In the genomic region with DNA sequence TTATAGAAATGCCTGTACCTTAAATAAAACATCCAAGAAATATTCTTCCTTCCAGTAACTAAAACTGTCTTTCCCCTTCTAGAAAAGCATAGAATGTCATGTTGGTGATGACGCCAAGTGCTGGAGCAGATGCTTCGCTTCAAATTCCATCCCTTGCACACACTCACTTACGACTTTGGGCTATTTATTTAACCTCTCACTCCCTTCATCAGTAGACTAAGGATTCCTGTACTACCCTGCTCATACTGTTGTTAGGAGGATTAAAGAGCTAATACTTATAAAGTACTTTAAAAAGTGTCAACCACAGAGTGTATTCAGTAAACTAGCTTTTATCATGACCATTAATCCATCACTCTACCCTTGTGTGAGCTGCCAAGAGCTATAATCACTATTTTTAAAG, we compare ENCODE assay signal across 30 mouse cellular contexts.
DNase-seq lines count a peak whose midpoint lies in the region; ATAC-seq and TF ChIP-seq lines count a peak whose summit lies in the region.
"Had no signal": no experiment of that assay in that cellular context is flagged by ENCODE, and none has a peak within 500 bp of the region (broad histone marks: within the 10 kb centered on the region; RNA-seq: fewer than 3 reads in every experiment).

No protein-coding gene starts in this region.

- no peak overlapping the region for H3K9ac ChIP-seq in kidney, embryonic 15.5 days
- H3K9ac ChIP-seq in lung, embryonic 14.5 days = no peak overlapping the region
- no peak overlapping the region for H3K9ac ChIP-seq in heart, embryonic 12.5 days
- H3K9ac ChIP-seq: embryonic facial prominence, embryonic 12.5 days; embryonic facial prominence, embryonic 15.5 days; forebrain, postnatal 0 days; heart, embryonic 15.5 days; hindbrain, embryonic 13.5 days had no signal

- H3K36me3 ChIP-seq in kidney, embryonic 15.5 days = no peaks in the 10 kb centered on the region
- H3K36me3 ChIP-seq in lung, embryonic 14.5 days (ENCODE audit: insufficient read depth) = no peaks in the 10 kb centered on the region
- H3K36me3 ChIP-seq in heart, embryonic 12.5 days = no peaks in the 10 kb centered on the region
- H3K36me3 ChIP-seq: embryonic facial prominence, embryonic 12.5 days; embryonic facial prominence, embryonic 15.5 days; G1E; heart, embryonic 15.5 days; hindbrain, embryonic 10.5 days; hindbrain, embryonic 13.5 days had no signal

- H3K27ac ChIP-seq in kidney, embryonic 15.5 days = no peak overlapping the region
- H3K27ac ChIP-seq in lung, embryonic 14.5 days (ENCODE audit: low read depth) = no peak overlapping the region
- no peak overlapping the region for H3K27ac ChIP-seq in heart, embryonic 12.5 days (ENCODE audit: poor library complexity, severe bottlenecking)
- H3K27ac ChIP-seq: embryonic facial prominence, embryonic 12.5 days; embryonic facial prominence, embryonic 15.5 days; gastrocnemius, adult 2 months; heart, embryonic 15.5 days; hindbrain, embryonic 10.5 days; hindbrain, embryonic 13.5 days had no signal

- H3K9me3 ChIP-seq in kidney, embryonic 15.5 days (replicated peaks) = no peaks in the 10 kb centered on the region
- H3K9me3 ChIP-seq in lung, embryonic 14.5 days (ENCODE audit: low read depth, low read length) = no peaks in the 10 kb centered on the region
- no peaks in the 10 kb centered on the region for H3K9me3 ChIP-seq in heart, embryonic 12.5 days (replicated peaks)
- H3K9me3 ChIP-seq: embryonic facial prominence, embryonic 12.5 days; embryonic facial prominence, embryonic 15.5 days; G1E; heart, embryonic 15.5 days; hindbrain, embryonic 10.5 days; hindbrain, embryonic 13.5 days had no signal

- peak; percentile 73 for ATAC-seq in kidney, embryonic 15.5 days (replicated peaks; ENCODE audit: low FRiP score)
- ATAC-seq in lung, embryonic 14.5 days (ENCODE audit: insufficient read depth) = peak; percentile 56; the same call in 1 of the 2 replicates
- ATAC-seq in heart, embryonic 12.5 days (ENCODE audit: insufficient number of reproducible peaks, low FRiP score) = no peak
- ATAC-seq: forebrain, embryonic 14.5 days; forebrain, postnatal 0 days; Patski had no signal

- no peaks in the 10 kb centered on the region for H3K27me3 ChIP-seq in kidney, embryonic 15.5 days
- no peaks in the 10 kb centered on the region for H3K27me3 ChIP-seq in lung, embryonic 14.5 days (ENCODE audit: insufficient read depth, low read length)
- no peaks in the 10 kb centered on the region for H3K27me3 ChIP-seq in heart, embryonic 12.5 days (replicated peaks)
- H3K27me3 ChIP-seq: CH12.LX; embryonic facial prominence, embryonic 12.5 days; embryonic facial prominence, embryonic 15.5 days; heart, embryonic 15.5 days; hindbrain, embryonic 13.5 days; Patski had no signal

- H3K4me2 ChIP-seq in kidney, embryonic 15.5 days = no peak overlapping the region
- no peak overlapping the region for H3K4me2 ChIP-seq in lung, embryonic 14.5 days
- H3K4me2 ChIP-seq in heart, embryonic 12.5 days = no peak overlapping the region
- H3K4me2 ChIP-seq: embryonic facial prominence, embryonic 12.5 days; embryonic facial prominence, embryonic 15.5 days; heart, embryonic 11.5 days; heart, embryonic 15.5 days; hindbrain, embryonic 13.5 days had no signal

- no peak for TF ChIP-seq CTCF in lung, embryonic 14.5 days (IDR thresholded peaks at IDR 0.05; ENCODE audit: low read depth)

- H3K4me3 ChIP-seq in kidney, embryonic 15.5 days (replicated peaks) = no peak overlapping the region
- no peak overlapping the region for H3K4me3 ChIP-seq in lung, embryonic 14.5 days (ENCODE audit: low read depth, low read length)
- no peak overlapping the region for H3K4me3 ChIP-seq in heart, embryonic 12.5 days
- H3K4me3 ChIP-seq: embryonic facial prominence, embryonic 12.5 days; embryonic facial prominence, embryonic 15.5 days; gastrocnemius, adult 2 months; heart, embryonic 15.5 days; hindbrain, embryonic 10.5 days; hindbrain, embryonic 13.5 days had no signal

- 24% methylated on average over 3 of the region's 3 CpGs for WGBS in kidney, embryonic 15.5 days
- 28% methylated on average over 3 of the region's 3 CpGs for WGBS in lung, embryonic 14.5 days
- 74% methylated on average over 3 of the region's 3 CpGs for WGBS in heart, embryonic 12.5 days

- 0 out of 2 replicates have a peak, but pooled peaks cover 4% of the 10 kb centered on the region for H3K4me1 ChIP-seq in kidney, embryonic 15.5 days
- H3K4me1 ChIP-seq in lung, embryonic 14.5 days (ENCODE audit: insufficient read depth) = no peaks in the 10 kb centered on the region
- H3K4me1 ChIP-seq in heart, embryonic 12.5 days (replicated peaks) = no peaks in the 10 kb centered on the region; the same call in 1 of the 2 replicates
- H3K4me1 ChIP-seq: embryonic facial prominence, embryonic 12.5 days; embryonic facial prominence, embryonic 15.5 days; heart, embryonic 15.5 days; hindbrain, embryonic 10.5 days; hindbrain, embryonic 13.5 days had no signal

- no peak for DNase-seq in kidney, adult 18-20 months
- peak; percentile 45 for DNase-seq in kidney, postnatal 10 days
- DNase-seq in kidney, adult 8-10 months = no peak
- DNase-seq in lung, embryonic 14.5 days = peak; percentile 55
- no peak for DNase-seq in lung, postnatal 36 days
- DNase-seq in mesoderm, embryonic 11.5 days (ENCODE audit: low read depth, low spot score) = peak; percentile 5
- DNase-seq: adrenal gland, postnatal 10 days; adrenal gland, postnatal 36 days; B cell, adult 2 months; cerebellum, adult 18-20 months; cerebellum, adult 9-10 months; cerebellum, postnatal 14 days; forebrain, postnatal 0 days; gastrocnemius, adult 2 months; gastrocnemius, postnatal 14 days; heart, adult 11 months; heart, postnatal 10 days; heart, postnatal 36 days had no signal

Comparison
In these comparisons a context has a peak if more than half of its experiments do, and no peak if none do; other contexts are left out.
1. DNase-seq: peak in kidney, postnatal 10 days (single experiment), lung, embryonic 14.5 days (single experiment) and mesoderm, embryonic 11.5 days (single experiment); none in kidney, adult 18-20 months (single experiment), kidney, adult 8-10 months (0 of 2) and lung, postnatal 36 days (single experiment).